Mouse (Mus musculus) spleen, postnatal 10 days (tissue): ENCODE results near the gene Gm5416.
"Not testable (repeated sequence)": the region's sequence is repeated elsewhere in the genome, so short reads cannot be mapped to it uniquely, and the experiment has no call there.

Experiments used
- DNase-seq, 2 experiments: peaks; one replicate each; pipeline ENCODE4 v3.0.0; 2021 to 2022; ENCODE audit warnings: low spot score in 2 of 2

The Gm5416 gene

GRCm38 (mm10) chr16:36209967-36210453 is at the start of gene Gm5416:
TSS of gene Gm5416 (plus strand) at chr16:36210403.
- DNase-seq, result no peak

- DNase-seq, result not testable (repeated sequence)
Measured at GRCm38 (mm10) chr16:36167841-36168240, 42.4 kb upstream of the Gm5416 start.

- no peak for DNase-seq
Measured at GRCm38 (mm10) chr16:36176108-36176507, 34.1 kb upstream of the Gm5416 start.

GRCm38 (mm10) chr16:36179910-36180309 is 30.3 kb upstream of the Gm5416 start:
- no peak for DNase-seq

GRCm38 (mm10) chr16:36183912-36184311 is 26.3 kb upstream of the Gm5416 start, which contains the start of gene Gm5483:
TSS of gene Gm5483 (plus strand) at chr16:36184212.
- DNase-seq, result not testable (repeated sequence)

GRCm38 (mm10) chr16:36199226-36199625 is 11.0 kb upstream of the Gm5416 start:
- no peak for DNase-seq

- no peak for DNase-seq
Measured at GRCm38 (mm10) chr16:36203846-36204245, 6.4 kb upstream of the Gm5416 start.

- not testable (repeated sequence) for DNase-seq
Measured at GRCm38 (mm10) chr16:36205684-36206083, 4.5 kb upstream of the Gm5416 start.

GRCm38 (mm10) chr16:36221168-36221567 is 11.0 kb downstream of the Gm5416 start, which contains the start of gene 2010005H15Rik:
TSS of gene 2010005H15Rik (plus strand) at chr16:36221468.
- DNase-seq, result not testable (repeated sequence)

GRCm38 (mm10) chr16:36260585-36260984 is 50.4 kb downstream of the Gm5416 start:
- DNase-seq, result not testable (repeated sequence)
